Mouse (Mus musculus) olfactory bulb, adult 2 months (tissue): Measurements from ENCODE around the gene Olfr433.
"Not testable (repeated sequence)": the region's sequence is repeated elsewhere in the genome, so short reads cannot be mapped to it uniquely, and the experiment has no call there.

Source experiments
- CTCF ChIP-seq: fragments of 200-500 bp; IDR thresholded peaks from 2 replicates; pipeline ENCODE4 v1.5.1; 2012; ENCODE audit warnings: low read depth, mild to moderate bottlenecking, low read length, moderate library complexity; ENCODE audit not compliant: insufficient read depth
- POLR2A ChIP-seq: fragments of 200-500 bp; IDR thresholded peaks from 2 replicates; pipeline ENCODE4 v1.6.1; 2012; ENCODE audit warnings: mild to moderate bottlenecking, low read depth, low read length, moderate library complexity; ENCODE audit not compliant: insufficient read depth

GRCm38 (mm10) chr1:174004352-174005109 lies 36.0 kb upstream of the Olfr433 start:
- TF ChIP-seq CTCF, POLR2A: not testable (repeated sequence)
